Comparison of ENCODE assay signal across 8 mouse cellular contexts in genomic region chrX:12158821-12159533, GRCm38 (mm10). TPM values are rescaled to one million over a fixed set of nuclear protein-coding genes. Genes with fewer than 3 reads are reported as not detected.
A peak's percentile ranks its signal among the peaks of the same experiment; 100 is the strongest.
DNase-seq lines count a peak whose midpoint lies in the region; ATAC-seq and TF ChIP-seq lines count a peak whose summit lies in the region.

No protein-coding gene starts in this region.

- no peak for TF ChIP-seq EP300 in ES-Bruce4 (IDR thresholded peaks at IDR 0.05; ENCODE audit: insufficient read depth, low read depth, low read length)

- ATAC-seq in intestine, embryonic 15.5 days, result peak; percentile 5; the same call in 1 of the 2 replicates
- ATAC-seq in neural tube, embryonic 13.5 days (ENCODE audit: low read depth), result peak; percentile 20

- DNase-seq in adrenal gland, adult (ENCODE audit: inconsistent age in 2 of 2, low spot score in 1 of 2), result peak; percentile 62 to 75
- DNase-seq in adrenal gland, postnatal 25 days, result no peak
- peak; percentile 39 for DNase-seq in gastrocnemius, postnatal 25 days
- DNase-seq in lung, adult 18-20 months, result peak; percentile 52 to 58
- DNase-seq in Muller cell, postnatal 12 days (ENCODE audit: inconsistent ontology term), result no peak

- H3K27ac ChIP-seq in ES-Bruce4 (ENCODE audit: insufficient read depth, low read length), result no peak overlapping the region
- H3K27ac ChIP-seq in intestine, embryonic 15.5 days, result peak overlapping the region; percentile 83
- peak overlapping the region; percentile 80 for H3K27ac ChIP-seq in neural tube, embryonic 13.5 days (replicated peaks)

- 9% methylated on average over 31 of the region's 31 CpGs for WGBS in intestine, embryonic 15.5 days
- 7% methylated on average over 31 of the region's 31 CpGs for WGBS in neural tube, embryonic 13.5 days

- peak overlapping the region; percentile 65 for H3K4me2 ChIP-seq in intestine, embryonic 15.5 days (replicated peaks)
- H3K4me2 ChIP-seq in neural tube, embryonic 13.5 days, result peak overlapping the region; percentile 63

- peaks cover 6% of the 10 kb centered on the region for H3K27me3 ChIP-seq in ES-Bruce4 (ENCODE audit: control insufficient read depth, insufficient read depth, low read length, poor library complexity, severe bottlenecking)
- H3K27me3 ChIP-seq in intestine, embryonic 15.5 days (replicated peaks), result peaks cover 18% of the 10 kb centered on the region
- H3K27me3 ChIP-seq in neural tube, embryonic 13.5 days, result peaks cover 69% of the 10 kb centered on the region

- H3K4me3 ChIP-seq in ES-Bruce4 (ENCODE audit: low read depth, low read length), result peak overlapping the region; percentile 68
- peak overlapping the region; percentile 44 for H3K4me3 ChIP-seq in intestine, embryonic 15.5 days (replicated peaks)
- H3K4me3 ChIP-seq in neural tube, embryonic 13.5 days, result peak overlapping the region; percentile 44

- no peak for TF ChIP-seq POLR2A in ES-Bruce4 (IDR thresholded peaks at IDR 0.05; ENCODE audit: insufficient read depth, low read length)

- TF ChIP-seq CTCF in ES-Bruce4 (IDR thresholded peaks at IDR 0.05; ENCODE audit: low read depth, low read length), result no peak

- no peaks in the 10 kb centered on the region for H3K9me3 ChIP-seq in ES-Bruce4 (replicated peaks; ENCODE audit: control insufficient read depth, insufficient read depth, low read length, poor library complexity, severe bottlenecking)
- H3K9me3 ChIP-seq in intestine, embryonic 15.5 days, result no peaks in the 10 kb centered on the region
- no peaks in the 10 kb centered on the region for H3K9me3 ChIP-seq in neural tube, embryonic 13.5 days

- peaks cover 2% of the 10 kb centered on the region for H3K4me1 ChIP-seq in ES-Bruce4 (ENCODE audit: control insufficient read depth, insufficient read depth, low read length)
- 0 out of 2 replicates have a peak, but pooled peaks cover 7% of the 10 kb centered on the region for H3K4me1 ChIP-seq in intestine, embryonic 15.5 days (replicated peaks)
- H3K4me1 ChIP-seq in neural tube, embryonic 13.5 days (replicated peaks), result peaks cover 41% of the 10 kb centered on the region

- H3K9ac ChIP-seq in ES-Bruce4 (ENCODE audit: low read depth, poor library complexity, severe bottlenecking), result peak overlapping the region; percentile 90
- H3K9ac ChIP-seq in intestine, embryonic 15.5 days, result no peak overlapping the region
- H3K9ac ChIP-seq in neural tube, embryonic 13.5 days, result peak overlapping the region; percentile 71

- H3K36me3 ChIP-seq in ES-Bruce4 (ENCODE audit: control insufficient read depth, insufficient read depth, low read length, poor library complexity, severe bottlenecking), result no peaks in the 10 kb centered on the region
- H3K36me3 ChIP-seq in intestine, embryonic 15.5 days, result no peaks in the 10 kb centered on the region
- H3K36me3 ChIP-seq in neural tube, embryonic 13.5 days, result no peaks in the 10 kb centered on the region

RNA-seq across cellular contexts. Expression of gene Bcor, which starts 1.2 kb away (rescaled TPM):
- 22.0 and 22.7 TPM in 2 replicates for total RNA-seq in adrenal gland, postnatal 25 days (2021)
- 14.9 and 15.8 TPM in 2 replicates for polyA plus RNA-seq in ES-Bruce4 (2011; ENCODE audit: insufficient read depth, insufficient read length, low read depth, missing spikeins)
- total RNA-seq in gastrocnemius, postnatal 25 days (2021), result 10 to 100 TPM; 10.1 to 13.7 TPM
- 12.4 and 13.7 TPM in 2 replicates for polyA plus RNA-seq in intestine, embryonic 15.5 days (2015; fragmentation: Nextera tagmentation; extraction: Ambion mirVana)
- 17.9 and 18.4 TPM in 2 replicates for polyA plus RNA-seq in neural tube, embryonic 13.5 days (2015; fragmentation: Nextera tagmentation; extraction: Ambion mirVana)

Comparison
In these comparisons a context has a peak if more than half of its experiments do, and no peak if none do; other contexts are left out.
1. DNase-seq: peak in adrenal gland, adult (2 of 2), gastrocnemius, postnatal 25 days (single experiment) and lung, adult 18-20 months (2 of 2); none in adrenal gland, postnatal 25 days (single experiment) and Muller cell, postnatal 12 days (single experiment).
2. Peak in every context shown above with its lines, with median percentiles within 50 percentile points of each other: H3K4me3 ChIP-seq.